Mouse (Mus musculus) heart, postnatal 10 days (tissue): Measurements from ENCODE around the gene Ywhah. TPM values are rescaled to one million over a fixed set of nuclear protein-coding genes. Genes with fewer than 3 reads are reported as not detected.
"Not testable (repeated sequence)": the region's sequence is repeated elsewhere in the genome, so short reads cannot be mapped to it uniquely, and the experiment has no call there.

Experiments
- DNase-seq, 2 experiments: peaks; one replicate each; pipeline ENCODE4 v3.0.0; 2021
- intact Hi-C: fragments of 180-260 bp; cut with DNase I; formaldehyde crosslinking; loops from one replicate; pipeline ENCODE4 v1.15.1; 2025
- total RNA-seq, 2 experiments: library from RNA; stranded (reverse); gene quantifications; 2 replicates each; pipeline ENCODE4 v1.2.3; 2021

The Ywhah gene
- total RNA-seq, 2 experiments from 2014 or later = 151 to 160 TPM

- intact Hi-C loops = no loop called here
- peak in 1 of 2 experiments; percentile 27 for DNase-seq
Observed at GRCm38 (mm10) chr5:33009818-33010812, 8.5 kb upstream of the Ywhah start.

- intact Hi-C loops = no loop called here
- no peak for DNase-seq
Observed at GRCm38 (mm10) chr5:33011132-33012106, 7.2 kb upstream of the Ywhah start.

GRCm38 (mm10) chr5:33014096-33014495 lies 4.5 kb upstream of the Ywhah start:
- intact Hi-C loops = no loop called here

GRCm38 (mm10) chr5:33015579-33015978 lies 3.0 kb upstream of the Ywhah start:
- intact Hi-C loops = loop anchor here (5.0 kb wide), 1 partner anchor 153 kb away; the partner anchor contains the start of gene Depdc5
- no peak for DNase-seq

More at GRCm38 (mm10) chr5:33014096-33014495, 4.5 kb upstream of the Ywhah start:
- DNase-seq = no peak

GRCm38 (mm10) chr5:33018189-33018560 lies 441 bp upstream of the Ywhah start:
- intact Hi-C loops = loop anchor here (1.0 to 5.0 kb wide), 2 partner anchors 25 to 156 kb away; partner anchors contain the start of gene Depdc5
- DNase-seq = no peak

- intact Hi-C loops = loop anchor here (5.0 kb wide), 1 partner anchor 157 kb away; the partner anchor contains the start of gene Depdc5
- DNase-seq = no peak
Observed at GRCm38 (mm10) chr5:33019426-33019821, 808 bp downstream of the Ywhah start.

GRCm38 (mm10) chr5:33021622-33022021 lies 3.0 kb downstream of the Ywhah start:
- intact Hi-C loops = loop anchor here (5.0 kb wide), 1 partner anchor 69 kb away; no protein-coding TSS in a partner anchor
- peak in 1 of 2 experiments; percentile 41 for DNase-seq

- intact Hi-C loops = loop anchor here (5.0 kb wide), 1 partner anchor 71 kb away; no protein-coding TSS in a partner anchor
Observed at GRCm38 (mm10) chr5:33023337-33023736, 4.7 kb downstream of the Ywhah start.

GRCm38 (mm10) chr5:33024474-33024873 lies 5.9 kb downstream of the Ywhah start:
- intact Hi-C loops = loop anchor here (5.0 kb wide), 1 partner anchor 72 kb away; no protein-coding TSS in a partner anchor

More at GRCm38 (mm10) chr5:33023337-33023736, 4.7 kb downstream of the Ywhah start:
- DNase-seq = no peak

GRCm38 (mm10) chr5:33028656-33029055 lies 10.0 kb downstream of the Ywhah start:
- intact Hi-C loops = no loop called here
- no peak for DNase-seq

More at GRCm38 (mm10) chr5:33024474-33024873, 5.9 kb downstream of the Ywhah start:
- no peak for DNase-seq

- DNase-seq = no peak
- intact Hi-C loops = loop anchor here (5.0 kb wide), 2 partner anchors 98 to 313 kb away; no protein-coding TSS in a partner anchor
Observed at GRCm38 (mm10) chr5:33030425-33031175, 12.0 kb downstream of the Ywhah start.

GRCm38 (mm10) chr5:33032036-33032773 lies 13.6 kb downstream of the Ywhah start:
- intact Hi-C loops = loop anchor here (2.0 to 5.0 kb wide), 4 partner anchors 41 to 315 kb away; no protein-coding TSS in a partner anchor
- DNase-seq = no peak

GRCm38 (mm10) chr5:33033121-33033520 lies 14.5 kb downstream of the Ywhah start:
- intact Hi-C loops = loop anchor here (2.0 to 5.0 kb wide), 4 partner anchors 42 to 316 kb away; no protein-coding TSS in a partner anchor
- DNase-seq = peak; percentile 84 to 90

- DNase-seq = not testable (repeated sequence)
- intact Hi-C loops = loop anchor here (2.0 to 5.0 kb wide), 4 partner anchors 43 to 316 kb away; no protein-coding TSS in a partner anchor
Observed at GRCm38 (mm10) chr5:33033633-33034032, 15.0 kb downstream of the Ywhah start.

- DNase-seq = no peak
- intact Hi-C loops = loop anchor here (5.0 kb wide), 2 partner anchors 102 to 317 kb away; no protein-coding TSS in a partner anchor
Observed at GRCm38 (mm10) chr5:33034100-33034499, 15.5 kb downstream of the Ywhah start.

GRCm38 (mm10) chr5:33034916-33035315 lies 16.3 kb downstream of the Ywhah start:
- intact Hi-C loops = loop anchor here (5.0 kb wide), 2 partner anchors 103 to 318 kb away; no protein-coding TSS in a partner anchor

GRCm38 (mm10) chr5:33038656-33039509 lies 20.3 kb downstream of the Ywhah start:
- intact Hi-C loops = loop anchor here (1.0 kb wide), 1 partner anchor 104 kb away; no protein-coding TSS in a partner anchor
- DNase-seq = no peak

More at GRCm38 (mm10) chr5:33034916-33035315, 16.3 kb downstream of the Ywhah start:
- no peak for DNase-seq
